Mouse (Mus musculus) lung, postnatal 0 days (tissue): ENCODE measurements at regions not wholly inside any gene's neighbourhood (a gene's known extent, or its start where the extent isn't known, plus 50 kb on each side); places are given as distances from the start of the nearest gene placed in this dataset.
"Not testable (repeated sequence)": the region's sequence is repeated elsewhere in the genome, so short reads cannot be mapped to it uniquely, and the experiment has no call there.

Experiments used
- ATAC-seq: fragments of 200-750 bp; cut with Nextera tagmentation; 2 replicates; pipeline ENCODE4 v1.8.0; 2017; ENCODE audit warnings: moderate library complexity
- DNase-seq: peaks from one replicate; pipeline ENCODE4 v3.0.0-alpha.2; 2016; ENCODE audit warnings: low spot score
- H3K27ac ChIP-seq: fragments of 300-500 bp; sonication (generic); 2 replicates; pipeline ENCODE4 v1.5.1; 2014; ENCODE audit warnings: antibody characterized with exemption, mild to moderate bottlenecking, low read length, mixed read lengths
- H3K27me3 ChIP-seq: fragments of 300-500 bp; sonication (generic); replicated peaks from 2 replicates; pipeline ENCODE4 v1.6.1; 2014; ENCODE audit warnings: low read length, mixed read lengths; ENCODE audit not compliant: insufficient read depth
- H3K36me3 ChIP-seq: fragments of 300-500 bp; sonication (generic); 2 replicates; pipeline ENCODE4 v1.6.1; 2014; ENCODE audit warnings: low read length, mixed read lengths; ENCODE audit not compliant: insufficient read depth
- H3K4me1 ChIP-seq: fragments of 300-500 bp; sonication (generic); 2 replicates; pipeline ENCODE4 v1.6.1; 2014; ENCODE audit warnings: antibody characterized with exemption, low read depth, low read length, mixed read lengths; ENCODE audit not compliant: insufficient read depth
- H3K4me2 ChIP-seq: fragments of 300-500 bp; sonication (generic); replicated peaks from 2 replicates; pipeline ENCODE4 v1.6.1; 2014; ENCODE audit warnings: low read depth, mild to moderate bottlenecking, low read length, moderate library complexity, mixed read lengths
- H3K4me3 ChIP-seq: fragments of 300-500 bp; sonication (generic); 2 replicates; pipeline ENCODE4 v1.5.1; 2014; ENCODE audit warnings: low read depth, low read length
- H3K9ac ChIP-seq: fragments of 300-500 bp; sonication (generic); replicated peaks from 2 replicates; pipeline ENCODE4 v1.6.1; 2014; ENCODE audit warnings: low read depth, mild to moderate bottlenecking
- H3K9me3 ChIP-seq: fragments of 300-500 bp; sonication (generic); 2 replicates; pipeline ENCODE4 v1.6.1; 2016; ENCODE audit warnings: low read length, mixed read lengths
- CTCF ChIP-seq: IDR thresholded peaks from 2 replicates; pipeline ENCODE4 v1.5.1; 2016; ENCODE audit warnings: antibody characterized with exemption, mild to moderate bottlenecking
- WGBS: fragments of 180-500 bp; shearing (Covaris S2); extraction: QIAGEN DNeasy Blood & Tissue Kit; methylation state at CpG from one replicate; pipeline ENCODE4 v1.1.7; 2014; 5-methylcytosine and 5-hydroxymethylcytosine counted together

- peak; percentile 32 for TF ChIP-seq CTCF
- not testable (repeated sequence) for H3K9ac ChIP-seq, H3K4me1 ChIP-seq, H3K4me2 ChIP-seq, H3K27ac ChIP-seq, H3K9me3 ChIP-seq, DNase-seq, H3K4me3 ChIP-seq, H3K36me3 ChIP-seq, ATAC-seq, H3K27me3 ChIP-seq
- 30% methylated on average over 3 of the region's 5 CpGs for WGBS
Measured at GRCm38 (mm10) chrX:55584758-55585157, 358.1 kb downstream of the Slxl1 start.
